Mouse (Mus musculus) MEL (cell line): ENCODE results near the gene Hc. TPM values are rescaled to one million over a fixed set of nuclear protein-coding genes. Genes with fewer than 3 reads are reported as not detected.

ENCODE experiments used
- DNase-seq: peaks from one replicate; pipeline ENCODE4 v3.0.0; 2011; ENCODE audit warnings: low read depth, low spot score
- H3K27ac ChIP-seq: 2 replicates; pipeline ENCODE4 v1.5.1; 2012; ENCODE audit warnings: low read depth, mild to moderate bottlenecking, control low read depth, low read length, moderate library complexity; ENCODE audit not compliant: control insufficient read depth
- H3K27me3 ChIP-seq, 2 experiments: fragments of 150-350 bp in 1 of 2; sonication (generic) in 1 of 2; 2 replicates each; pipeline ENCODE4 v1.6.1; 2012; ENCODE audit warnings: low read length in 2 of 2, mild to moderate bottlenecking in 2 of 2, improper control_type of control experiment in 1 of 2, moderate library complexity in 1 of 2; ENCODE audit not compliant: insufficient read depth in 2 of 2, control insufficient read depth in 1 of 2
- H3K36me3 ChIP-seq, 2 experiments: 2 replicates each; pipeline ENCODE4 v1.6.1; 2012 to 2014; ENCODE audit warnings: low read length in 2 of 2, improper control_type of control experiment in 1 of 2, inconsistent platforms in 1 of 2, mild to moderate bottlenecking in 1 of 2; ENCODE audit not compliant: insufficient read depth in 2 of 2, control insufficient read depth in 1 of 2
- H3K4me1 ChIP-seq, 2 experiments: fragments of 150-350 bp in 1 of 2; sonication (generic) in 1 of 2; 2 replicates each; pipeline ENCODE4 v1.6.1; 2012; ENCODE audit warnings: low read length in 2 of 2, improper control_type of control experiment in 1 of 2, mild to moderate bottlenecking in 1 of 2; ENCODE audit not compliant: insufficient read depth in 2 of 2, control insufficient read depth in 1 of 2
- H3K4me3 ChIP-seq, 2 experiments: fragments of 150-350 bp in 1 of 2; sonication (generic) in 1 of 2; 2 replicates each; pipeline ENCODE4 v1.5.1; 2012; ENCODE audit warnings: low read depth in 2 of 2, low read length in 2 of 2, mild to moderate bottlenecking in 2 of 2, moderate library complexity in 2 of 2, control low read depth in 1 of 2, improper control_type of control experiment in 1 of 2; ENCODE audit not compliant: control insufficient read depth in 1 of 2, insufficient read depth in 1 of 2
- H3K79me2 ChIP-seq: 2 replicates; pipeline ENCODE4 v1.6.1; 2012; ENCODE audit warnings: mild to moderate bottlenecking, low read length, moderate library complexity; ENCODE audit not compliant: control insufficient read depth, poor library complexity, insufficient read depth
- H3K9ac ChIP-seq: 2 replicates; pipeline ENCODE4 v1.6.1; 2012; ENCODE audit warnings: low read depth, mild to moderate bottlenecking, control low read depth, low read length, moderate library complexity; ENCODE audit not compliant: control insufficient read depth, poor library complexity, severe bottlenecking
- H3K9me3 ChIP-seq: fragments of 150-350 bp; sonication (generic); replicated peaks from 2 replicates; pipeline ENCODE4 v1.6.1; 2012; ENCODE audit warnings: mild to moderate bottlenecking, low read length, improper control_type of control experiment, moderate library complexity; ENCODE audit not compliant: insufficient read depth
- BHLHE40 ChIP-seq: IDR thresholded peaks from 2 replicates; pipeline ENCODE4 v1.6.1; 2012; ENCODE audit warnings: low read depth, mild to moderate bottlenecking, inconsistent platforms, low read length, improper control_type of control experiment, borderline replicate concordance
- CHD1 ChIP-seq: IDR thresholded peaks from 2 replicates; pipeline ENCODE4 v1.6.1; 2012; ENCODE audit warnings: low read depth, mild to moderate bottlenecking, inconsistent platforms, low read length, improper control_type of control experiment
- CHD2 ChIP-seq: IDR thresholded peaks from 2 replicates; pipeline ENCODE4 v1.6.1; 2011; ENCODE audit warnings: low read length, improper control_type of control experiment
- CTCF ChIP-seq, 3 experiments: IDR thresholded peaks in 2 of 3; conservative IDR thresholded peaks in 1 of 3; 2 replicates each; pipeline ENCODE4 v1.5.1; 2011 to 2012; ENCODE audit warnings: low read length in 3 of 3, low read depth in 2 of 3, mild to moderate bottlenecking in 2 of 3, improper control_type of control experiment in 1 of 3, inconsistent platforms in 1 of 3, mixed read lengths in 1 of 3, moderate library complexity in 1 of 3; ENCODE audit not compliant: control insufficient read depth in 1 of 3, insufficient read depth in 1 of 3, poor library complexity in 1 of 3, severe bottlenecking in 1 of 3
- E2F4 ChIP-seq: IDR thresholded peaks from 2 replicates; pipeline ENCODE4 v1.6.1; 2011; ENCODE audit warnings: low read depth, low read length, improper control_type of control experiment, borderline replicate concordance
- ELF1 ChIP-seq: IDR thresholded peaks from 2 replicates; pipeline ENCODE4 v1.6.1; 2014; ENCODE audit warnings: low read depth, mild to moderate bottlenecking, inconsistent platforms, low read length, improper control_type of control experiment, moderate library complexity
- EP300 ChIP-seq, 2 experiments: IDR thresholded peaks; 2 replicates each; pipeline ENCODE4 v1.6.1; 2011; ENCODE audit warnings: improper control_type of control experiment in 2 of 2, low read length in 2 of 2, low read depth in 1 of 2, mild to moderate bottlenecking in 1 of 2
- ETS1 ChIP-seq: IDR thresholded peaks from 2 replicates; pipeline ENCODE4 v1.6.1; 2012; ENCODE audit warnings: low read depth, mild to moderate bottlenecking, inconsistent platforms, low read length, improper control_type of control experiment, moderate library complexity
- GATA1 ChIP-seq: IDR thresholded peaks from 2 replicates; pipeline ENCODE4 v1.6.1; 2011; ENCODE audit warnings: low read depth, low read length, improper control_type of control experiment
- HCFC1 ChIP-seq: IDR thresholded peaks from 2 replicates; pipeline ENCODE4 v1.6.1; 2012; ENCODE audit warnings: low read depth, mild to moderate bottlenecking, inconsistent platforms, low read length, improper control_type of control experiment, moderate library complexity
- JUND ChIP-seq: IDR thresholded peaks from 2 replicates; pipeline ENCODE4 v1.6.1; 2011; ENCODE audit warnings: low read depth, mild to moderate bottlenecking, improper control_type of control experiment, low read length
- MAX ChIP-seq: IDR thresholded peaks from 2 replicates; pipeline ENCODE4 v1.6.1; 2011; ENCODE audit warnings: low read length, improper control_type of control experiment
- MAZ ChIP-seq: IDR thresholded peaks from 2 replicates; pipeline ENCODE4 v1.6.1; 2012; ENCODE audit warnings: low read depth, mild to moderate bottlenecking, inconsistent platforms, low read length, improper control_type of control experiment
- MEF2A ChIP-seq: IDR thresholded peaks from 2 replicates; pipeline ENCODE4 v1.6.1; 2014; ENCODE audit warnings: low read depth, mild to moderate bottlenecking, inconsistent platforms, low read length, improper control_type of control experiment; ENCODE audit not compliant: poor library complexity, insufficient replicate concordance, severe bottlenecking; ENCODE audit errors: extremely low read depth
- MXI1 ChIP-seq: IDR thresholded peaks from 2 replicates; pipeline ENCODE4 v1.6.1; 2011; ENCODE audit warnings: mild to moderate bottlenecking, low read depth, low read length, improper control_type of control experiment
- MYB ChIP-seq: IDR thresholded peaks from 2 replicates; pipeline ENCODE4 v1.6.1; 2011; ENCODE audit warnings: mild to moderate bottlenecking, low read depth, low read length, improper control_type of control experiment
- MYC ChIP-seq: IDR thresholded peaks from 2 replicates; pipeline ENCODE4 v1.6.1; 2011; ENCODE audit warnings: low read depth, mild to moderate bottlenecking, low read length, improper control_type of control experiment, moderate library complexity
- NELFE ChIP-seq: IDR thresholded peaks from 2 replicates; pipeline ENCODE4 v1.6.1; 2011; ENCODE audit warnings: low read depth, low read length, improper control_type of control experiment
- POLR2A ChIP-seq, 2 experiments: IDR thresholded peaks; 2 replicates each; pipeline ENCODE4 v1.6.1; 2011 to 2012; ENCODE audit warnings: low read length in 2 of 2, mild to moderate bottlenecking in 2 of 2, control low read depth in 1 of 2, improper control_type of control experiment in 1 of 2, low read depth in 1 of 2, moderate library complexity in 1 of 2; ENCODE audit not compliant: control insufficient read depth in 1 of 2, insufficient read depth in 1 of 2, poor library complexity in 1 of 2
- POLR2AphosphoS2 ChIP-seq: IDR thresholded peaks from 2 replicates; pipeline ENCODE4 v1.6.1; 2011; ENCODE audit warnings: low read length, improper control_type of control experiment
- POLR2AphosphoS5 ChIP-seq: IDR thresholded peaks from 2 replicates; pipeline ENCODE4 v1.6.1; 2012; ENCODE audit warnings: low read depth, borderline replicate concordance, mild to moderate bottlenecking, inconsistent platforms, low read length, moderate library complexity, mixed read lengths
- RCOR1 ChIP-seq: IDR thresholded peaks from 2 replicates; pipeline ENCODE4 v1.6.1; 2012; ENCODE audit warnings: low read depth, mild to moderate bottlenecking, inconsistent platforms, low read length, improper control_type of control experiment
- SIN3A ChIP-seq: IDR thresholded peaks from 2 replicates; pipeline ENCODE4 v1.6.1; 2012; ENCODE audit warnings: low read length, improper control_type of control experiment, inconsistent platforms
- TAL1 ChIP-seq: IDR thresholded peaks from 2 replicates; pipeline ENCODE4 v1.6.1; 2012; ENCODE audit warnings: mild to moderate bottlenecking, inconsistent platforms, low read length, moderate library complexity, mixed read lengths
- TCF12 ChIP-seq: IDR thresholded peaks from 2 replicates; pipeline ENCODE4 v1.6.1; 2014; ENCODE audit warnings: low read depth, mild to moderate bottlenecking, inconsistent platforms, low read length, improper control_type of control experiment, moderate library complexity
- USF1 ChIP-seq: IDR thresholded peaks from 2 replicates; pipeline ENCODE4 v1.6.1; 2014; ENCODE audit warnings: low read depth, mild to moderate bottlenecking, inconsistent platforms, low read length, improper control_type of control experiment, moderate library complexity
- ZC3H11A ChIP-seq: IDR thresholded peaks from 2 replicates; pipeline ENCODE4 v1.6.1; 2012; ENCODE audit warnings: low read depth, mild to moderate bottlenecking, inconsistent platforms, low read length, improper control_type of control experiment
- ZKSCAN1 ChIP-seq: IDR thresholded peaks from 2 replicates; pipeline ENCODE4 v1.6.1; 2012; ENCODE audit warnings: low read depth, mild to moderate bottlenecking, inconsistent platforms, low read length, improper control_type of control experiment, moderate library complexity
- ZMIZ1 ChIP-seq: IDR thresholded peaks from 2 replicates; pipeline ENCODE4 v1.6.1; 2012; ENCODE audit warnings: low read depth, mild to moderate bottlenecking, inconsistent platforms, low read length, improper control_type of control experiment, moderate library complexity
- polyA plus RNA-seq, 2 experiments: library from polyadenylated mRNA; stranded (reverse) in 1 of 2; unstranded in 1 of 2; fragments of >175 nt in 1 of 2; fragments of >200 nt in 1 of 2; gene quantifications; 2 replicates each; pipeline versions ENCODE4 v1.2.1 to v1.2.4; 2012; ENCODE audit warnings: low replicate concordance in 2 of 2, low read depth in 1 of 2; ENCODE audit not compliant: insufficient read length in 2 of 2, insufficient read depth in 1 of 2, missing spikeins in 1 of 2
- total RNA-seq: library from RNA; depleted of rRNA; stranded (reverse); fragments of 300-350 nt; gene quantifications from 2 replicates; pipeline ENCODE4 v1.2.3, GENCODE M21; 2012

Hc gene
- total and polyA plus RNA-seq, 3 experiments, result not detected

- DNase-seq, result peak; percentile 80
- Histone ChIP-seq H3K27ac (no peak overlapping the region), H3K27me3 (no peaks in the 10 kb centered on the region; a peak in 1 of 4 replicates), H3K79me2 (no peaks in the 10 kb centered on the region), H3K4me3 (peak overlapping the region; percentile 46 to 58), H3K36me3 (peaks cover 0 to 13% of the 10 kb centered on the region in 2 experiments; a peak in 2 of 4 replicates), H3K9ac (peak overlapping the region; percentile 55), H3K9me3 (no peaks in the 10 kb centered on the region), H3K4me1 (peaks cover 0 to 20% of the 10 kb centered on the region in 2 experiments; a peak in 2 of 4 replicates)
- TF ChIP-seq HCFC1 (peak; percentile 56; the same call in 1 of the 2 replicates), POLR2AphosphoS2 (peak; percentile 47; the same call in 1 of the 2 replicates), BHLHE40 (no peak), POLR2A (IDR thresholded peaks at IDR 0.05; ENCODE audit: control insufficient read depth in 1 of 2, insufficient read depth in 1 of 2, low read depth in 1 of 2, low read length in 2 of 2, poor library complexity in 1 of 2) (peak; percentile 45 to 71; a peak in 2 of 4 replicates), CTCF (IDR thresholded peaks at IDR 0.05 in 2 of 3, conservative IDR thresholded peaks at IDR 0.05 in 1 of 3; ENCODE audit: control insufficient read depth in 1 of 3, insufficient read depth in 1 of 3, low read depth in 2 of 3, low read length in 3 of 3, poor library complexity in 1 of 3, severe bottlenecking in 1 of 3) (no peak), TAL1 (no peak), CHD1 (no peak), SIN3A (peak; percentile 41; the same call in 1 of the 2 replicates), ZMIZ1 (peak; percentile 48; the same call in 1 of the 2 replicates), ZKSCAN1 (no peak), MAZ (peak; percentile 82; the same call in 1 of the 2 replicates), TCF12 (0 out of 2 replicates have a peak, but pooled peaks have one; percentile 18), USF1 (no peak), POLR2AphosphoS5 (no peak), RCOR1 (no peak), ETS1 (no peak), GATA1 (no peak), NELFE (peak; percentile 67), ELF1 (peak; percentile 83), MEF2A (no peak)
Measured at GRCm38 (mm10) chr2:34965293-34965692, 95.9 kb downstream of the Hc start.

GRCm38 (mm10) chr2:34964651-34965050 lies 96.6 kb downstream of the Hc start:
- H3K4me1 ChIP-seq, result peaks cover 0 to 20% of the 10 kb centered on the region in 2 experiments; a peak in 2 of 4 replicates
- no peaks in the 10 kb centered on the region for H3K9me3 ChIP-seq
- DNase-seq, result no peak
- TF ChIP-seq MYB (no peak), ZC3H11A (no peak), E2F4 (no peak), ELF1 (no peak), MXI1 (no peak), JUND (no peak), SIN3A (no peak), EP300 (IDR thresholded peaks at IDR 0.05; ENCODE audit: low read depth in 1 of 2, low read length in 2 of 2) (no peak), USF1 (no peak), ETS1 (no peak), ZKSCAN1 (no peak), MAZ (no peak), CHD2 (no peak), MYC (no peak), MAX (no peak), BHLHE40 (no peak), MEF2A (no peak)
- no peak overlapping the region for H3K27ac ChIP-seq
- peaks cover 0 to 13% of the 10 kb centered on the region in 2 experiments; a peak in 2 of 4 replicates for H3K36me3 ChIP-seq
- H3K9ac ChIP-seq, result no peak overlapping the region
- H3K27me3 ChIP-seq, result peaks cover 0 to 2% of the 10 kb centered on the region in 2 experiments; a peak in 2 of 4 replicates
- no peak overlapping the region for H3K4me3 ChIP-seq
- no peaks in the 10 kb centered on the region for H3K79me2 ChIP-seq
